Mouse (Mus musculus): ENCODE data around the gene Wls.
A peak's percentile ranks its signal among the peaks of the same experiment; 100 is the strongest.

Gene Wls

DNA sequence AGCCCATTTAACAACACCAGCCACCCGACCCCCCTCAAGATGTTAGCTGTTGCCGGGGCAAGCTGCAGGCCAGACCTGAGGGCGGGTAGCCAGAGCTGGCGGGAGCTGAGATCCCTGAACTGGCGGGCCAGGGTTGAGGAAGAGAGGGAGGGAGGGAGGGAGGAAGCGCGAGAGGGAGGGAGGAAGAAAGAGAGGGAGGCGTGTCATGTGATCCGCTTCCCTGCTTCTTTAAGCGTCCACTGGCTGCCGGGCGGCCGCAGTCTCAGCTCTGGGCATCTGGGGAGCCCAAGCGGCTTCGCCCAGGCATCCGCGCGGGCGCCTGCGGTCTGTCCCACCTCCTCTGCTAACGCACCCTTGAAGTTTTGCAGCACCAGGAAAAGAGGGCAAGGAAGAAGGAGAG lies at the start of gene Wls:
Wls (plus strand) TSS at position 192 of the 400 bp plus-strand sequence.
- DNase-seq = peak; percentile 89

DNA sequence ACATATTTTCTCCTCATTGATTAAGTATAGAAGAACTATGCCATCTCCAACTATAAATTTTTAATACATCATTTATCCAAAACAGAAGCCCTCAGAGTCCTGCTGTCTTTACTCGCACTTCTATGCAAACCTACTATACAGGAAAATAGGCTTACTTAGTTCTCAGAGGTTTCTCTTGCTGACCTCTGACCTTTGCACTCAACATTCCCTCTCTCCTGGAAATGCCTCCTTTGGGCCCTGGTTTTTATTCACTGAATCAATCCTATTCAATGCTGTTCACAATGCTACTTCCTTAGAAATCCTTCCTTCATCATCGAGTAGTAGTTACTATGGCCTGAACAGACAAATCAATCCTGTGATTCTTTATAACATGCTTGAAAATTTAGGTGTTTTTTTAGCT lies 49.7 kb upstream of the Wls start:
- DNase-seq = peak; percentile 33

DNA sequence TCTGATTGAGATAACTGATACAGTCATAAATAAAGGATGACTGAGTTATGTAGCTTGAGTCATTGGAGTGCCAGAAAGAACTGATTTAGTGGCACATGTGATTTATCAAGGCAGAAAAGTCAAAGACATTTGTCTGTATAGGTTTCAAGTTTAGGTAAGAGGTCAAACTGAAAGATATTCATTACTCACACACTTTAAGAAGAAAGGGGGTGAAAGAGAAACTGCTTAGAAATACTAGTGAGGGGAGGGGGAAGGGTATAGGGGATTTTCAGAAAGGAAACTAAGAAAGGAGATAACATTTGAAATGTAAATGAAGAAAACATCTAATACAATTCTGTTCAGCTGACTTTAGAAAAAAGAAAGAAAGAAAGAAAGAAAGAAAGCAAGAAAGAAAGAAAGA lies 7.9 kb upstream of the Wls start:
- no peak for DNase-seq

GRCm38 (mm10) chr3:159840002-159840816 lies 737 bp downstream of the Wls start:
- DNase-seq = peak; percentile 86

- DNase-seq = peak; percentile 54
Measured at GRCm38 (mm10) chr3:159840817-159841390, 1.4 kb downstream of the Wls start.

GRCm38 (mm10) chr3:159841458-159841857 lies 2.0 kb downstream of the Wls start:
- DNase-seq = peak; percentile 20

DNA sequence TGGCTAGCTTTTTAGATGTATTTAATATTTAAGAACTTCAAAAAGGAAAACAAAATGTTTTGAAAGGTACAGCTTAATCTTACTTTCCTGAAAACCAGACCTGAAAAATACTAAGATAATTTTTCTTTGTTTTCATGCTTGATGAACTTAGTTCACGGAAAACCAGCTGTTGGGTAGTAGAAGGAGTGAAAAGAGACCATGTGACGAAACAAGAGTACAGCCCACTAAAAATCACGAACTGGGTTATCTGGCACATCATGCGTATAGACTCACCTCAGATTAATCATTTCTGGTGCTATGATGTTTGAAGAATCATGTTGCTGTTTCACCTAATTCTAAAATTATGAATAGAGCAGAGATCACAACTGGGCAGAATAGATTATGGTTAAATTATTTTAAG lies 3.7 kb downstream of the Wls start:
- no peak for DNase-seq

DNA sequence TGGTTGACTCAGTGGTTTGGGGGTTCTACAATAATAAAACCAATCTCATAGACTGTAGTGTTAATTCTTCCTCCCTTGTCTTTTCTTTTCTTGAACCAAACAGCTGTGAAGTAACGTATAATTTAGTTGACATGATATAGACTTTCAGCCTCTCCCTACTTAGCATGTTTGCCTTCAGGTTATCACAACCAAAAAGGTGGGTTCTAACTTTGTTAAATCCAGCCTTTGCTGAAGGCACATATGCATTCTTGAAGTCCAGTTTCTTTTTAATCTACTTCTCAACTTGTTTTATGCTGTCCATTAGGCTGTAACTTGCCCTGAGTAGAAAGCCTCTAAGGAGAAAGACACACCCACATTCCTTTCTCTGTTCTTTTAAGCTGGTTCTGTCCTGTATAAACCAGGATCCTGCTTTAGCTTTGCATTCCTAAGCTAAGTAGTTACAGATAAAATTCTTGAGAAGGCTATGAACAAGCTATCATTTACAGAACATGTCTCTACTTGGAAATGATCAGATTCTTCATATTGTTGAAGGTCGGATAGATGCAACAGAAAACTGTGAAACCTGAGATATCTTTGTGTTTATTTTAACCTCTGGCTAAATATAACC lies 8.0 kb downstream of the Wls start:
- peak; percentile 47 for DNase-seq

DNA sequence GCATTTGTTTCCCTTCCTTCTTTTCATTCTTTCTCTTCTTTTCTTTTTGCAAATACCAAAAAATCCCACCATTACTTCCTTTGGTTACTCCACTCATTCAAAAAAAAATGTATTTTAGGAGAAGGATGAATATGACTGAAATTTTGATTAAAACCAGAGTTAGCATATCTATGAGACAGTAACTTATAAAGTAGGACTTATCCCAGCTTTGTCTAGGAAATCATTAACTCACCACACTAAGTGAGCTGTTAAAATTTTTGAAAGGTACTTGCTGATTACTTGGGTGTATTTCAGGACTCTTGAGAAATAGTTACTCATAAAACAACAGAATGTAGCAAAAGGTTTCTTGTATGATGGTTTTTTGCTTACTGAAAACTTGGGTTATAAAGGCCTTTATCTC lies 8.7 kb downstream of the Wls start:
- no peak for DNase-seq

GRCm38 (mm10) chr3:159851476-159851875 lies 12.0 kb downstream of the Wls start:
- peak; percentile 17 for DNase-seq

GRCm38 (mm10) chr3:159851980-159852379 lies 12.5 kb downstream of the Wls start:
- DNase-seq = peak; percentile 52

GRCm38 (mm10) chr3:159857112-159857511 lies 17.6 kb downstream of the Wls start:
- no peak for DNase-seq

- no peak for DNase-seq
Measured at GRCm38 (mm10) chr3:159865691-159866090, 26.2 kb downstream of the Wls start.

- peak; percentile 12 for DNase-seq
Measured at GRCm38 (mm10) chr3:159878983-159879382, 39.5 kb downstream of the Wls start.

DNA sequence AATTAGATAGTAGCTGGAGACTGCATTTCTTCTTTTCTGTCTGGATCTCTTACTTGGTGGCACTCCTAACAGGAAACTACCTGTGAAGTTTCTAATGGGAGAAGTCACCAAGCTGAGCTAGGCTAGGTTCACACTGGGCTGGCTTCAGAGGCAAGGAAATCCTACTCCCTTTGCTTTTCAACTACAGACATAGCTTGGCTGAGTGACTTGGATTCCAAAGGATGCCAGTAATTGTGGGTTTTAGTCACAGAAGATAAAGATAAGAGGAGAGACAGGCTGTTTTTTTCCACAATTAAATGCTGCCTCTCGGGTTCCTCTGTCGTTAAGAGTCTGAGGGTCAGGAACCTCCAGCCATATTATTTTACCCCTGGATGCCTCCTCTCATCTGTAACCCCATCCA lies 43.9 kb downstream of the Wls start:
- DNase-seq = no peak

DNA sequence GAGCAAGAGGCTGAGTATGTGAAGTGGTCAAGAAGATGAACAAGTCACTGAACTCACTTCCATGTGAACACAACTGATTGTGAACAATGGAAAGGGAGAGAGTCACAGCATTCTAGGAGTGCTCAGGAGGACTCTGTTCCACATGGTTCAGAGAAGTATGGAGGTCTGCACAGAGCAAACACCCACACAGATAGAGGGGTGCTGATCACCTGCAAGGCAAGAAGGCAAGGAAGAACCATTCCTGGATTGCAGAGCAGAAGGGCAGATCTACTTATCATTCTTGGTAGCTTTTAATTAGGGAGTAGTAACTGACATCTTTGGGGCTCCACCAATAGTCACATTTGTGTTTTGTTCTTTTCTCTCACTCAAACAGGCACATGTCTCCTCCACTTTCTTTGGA lies 45.3 kb downstream of the Wls start:
- no peak for DNase-seq

DNA sequence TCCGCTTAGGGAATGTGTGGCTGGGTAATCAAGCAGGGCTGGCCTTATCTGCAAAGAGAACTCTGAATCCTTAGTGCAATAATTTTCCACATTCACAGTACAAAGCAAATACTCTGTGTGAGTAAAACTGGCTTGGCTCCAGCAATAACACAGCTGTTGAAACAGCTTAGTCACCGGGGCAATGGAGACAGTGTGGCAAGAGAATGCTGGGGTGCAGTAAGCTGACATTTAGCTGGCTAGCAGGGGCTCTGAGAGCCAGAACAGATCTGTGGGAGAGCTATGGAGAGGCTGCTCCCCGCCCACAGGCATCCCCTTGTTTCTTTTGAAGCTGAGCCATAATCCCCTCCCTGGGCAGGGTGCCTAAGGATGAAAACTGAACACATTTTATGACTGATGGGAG lies 45.8 kb downstream of the Wls start:
- peak; percentile 80 for DNase-seq

DNA sequence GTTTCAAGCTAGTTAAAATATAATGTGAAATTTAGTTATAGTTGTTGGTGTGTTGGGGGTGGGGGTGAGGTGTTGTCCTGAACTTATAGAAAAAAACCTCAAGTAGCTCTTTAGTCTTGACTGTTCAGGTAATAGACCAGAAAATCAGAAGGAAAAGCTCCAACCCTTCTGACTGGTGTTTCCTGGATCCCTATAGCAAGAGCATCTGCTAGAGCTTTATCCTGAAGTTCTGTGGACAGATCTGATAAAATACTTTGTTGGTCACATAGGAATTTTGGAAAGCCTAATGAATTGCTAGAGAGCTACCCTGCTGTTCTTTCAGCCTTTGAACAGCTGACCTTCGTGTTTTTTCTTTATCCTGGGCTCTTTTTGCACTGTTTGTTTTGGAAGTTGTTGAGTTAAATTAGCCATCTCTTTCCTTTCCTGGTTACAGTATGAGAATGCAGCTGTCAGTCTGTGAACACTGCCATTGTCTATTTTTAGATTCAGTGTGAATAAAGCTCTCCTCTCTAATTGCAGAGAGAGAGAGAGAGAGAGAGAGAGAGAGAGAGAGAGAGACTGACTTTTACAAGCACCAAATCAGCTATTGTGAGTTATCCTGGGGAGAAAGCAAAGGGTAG lies 46.4 kb downstream of the Wls start:
- DNase-seq = no peak

GRCm38 (mm10) chr3:159890176-159891056 lies 50.9 kb downstream of the Wls start:
- no peak for DNase-seq

GRCm38 (mm10) chr3:159891057-159891752 lies 51.7 kb downstream of the Wls start:
- no peak for DNase-seq

- no peak for DNase-seq
Measured at GRCm38 (mm10) chr3:159907329-159907728, 67.9 kb downstream of the Wls start.

Data from embryo, embryonic 11 days (tissue).